Mouse (Mus musculus) testis, adult 2 months (tissue): ENCODE measurements around the gene Prdx4.

Experiments used
- CTCF ChIP-seq: fragments of 200-500 bp; IDR thresholded peaks from 2 replicates; pipeline ENCODE4 v1.5.1; 2012; ENCODE audit warnings: low read depth, mild to moderate bottlenecking, inconsistent platforms, low read length, moderate library complexity; ENCODE audit not compliant: control insufficient read depth, insufficient read depth, insufficient replicate concordance
- POLR2A ChIP-seq: fragments of 200-500 bp; IDR thresholded peaks from 2 replicates; pipeline ENCODE4 v1.6.1; 2012; ENCODE audit warnings: low read depth, mild to moderate bottlenecking, inconsistent platforms, low read length, moderate library complexity; ENCODE audit not compliant: control insufficient read depth

GRCm38 (mm10) chrX:155346249-155346648, 5.7 kb upstream of the Prdx4 start:
- TF ChIP-seq CTCF (no peak), POLR2A (no peak)
